Mouse (Mus musculus) lung, postnatal 0 days (tissue): ENCODE results near the gene Epb41. TPM values are rescaled to one million over a fixed set of nuclear protein-coding genes. Genes with fewer than 3 reads are reported as not detected.

ENCODE experiments used
- ATAC-seq: fragments of 200-750 bp; cut with Nextera tagmentation; 2 replicates; pipeline ENCODE4 v1.8.0; 2017; ENCODE audit warnings: moderate library complexity
- DNase-seq: peaks from one replicate; pipeline ENCODE4 v3.0.0-alpha.2; 2016; ENCODE audit warnings: low spot score
- H3K27ac ChIP-seq: fragments of 300-500 bp; sonication (generic); 2 replicates; pipeline ENCODE4 v1.5.1; 2014; ENCODE audit warnings: antibody characterized with exemption, mild to moderate bottlenecking, low read length, mixed read lengths
- H3K27me3 ChIP-seq: fragments of 300-500 bp; sonication (generic); replicated peaks from 2 replicates; pipeline ENCODE4 v1.6.1; 2014; ENCODE audit warnings: low read length, mixed read lengths; ENCODE audit not compliant: insufficient read depth
- H3K36me3 ChIP-seq: fragments of 300-500 bp; sonication (generic); 2 replicates; pipeline ENCODE4 v1.6.1; 2014; ENCODE audit warnings: low read length, mixed read lengths; ENCODE audit not compliant: insufficient read depth
- H3K4me1 ChIP-seq: fragments of 300-500 bp; sonication (generic); 2 replicates; pipeline ENCODE4 v1.6.1; 2014; ENCODE audit warnings: antibody characterized with exemption, low read depth, low read length, mixed read lengths; ENCODE audit not compliant: insufficient read depth
- H3K4me2 ChIP-seq: fragments of 300-500 bp; sonication (generic); replicated peaks from 2 replicates; pipeline ENCODE4 v1.6.1; 2014; ENCODE audit warnings: low read depth, mild to moderate bottlenecking, low read length, moderate library complexity, mixed read lengths
- H3K4me3 ChIP-seq: fragments of 300-500 bp; sonication (generic); 2 replicates; pipeline ENCODE4 v1.5.1; 2014; ENCODE audit warnings: low read depth, low read length
- H3K9ac ChIP-seq: fragments of 300-500 bp; sonication (generic); replicated peaks from 2 replicates; pipeline ENCODE4 v1.6.1; 2014; ENCODE audit warnings: low read depth, mild to moderate bottlenecking
- H3K9me3 ChIP-seq: fragments of 300-500 bp; sonication (generic); 2 replicates; pipeline ENCODE4 v1.6.1; 2016; ENCODE audit warnings: low read length, mixed read lengths
- CTCF ChIP-seq: IDR thresholded peaks from 2 replicates; pipeline ENCODE4 v1.5.1; 2016; ENCODE audit warnings: antibody characterized with exemption, mild to moderate bottlenecking
- EP300 ChIP-seq: IDR thresholded peaks from 2 replicates; pipeline ENCODE4 v1.6.1; 2016; ENCODE audit warnings: antibody characterized with exemption, mild to moderate bottlenecking, control low read depth
- WGBS: fragments of 180-500 bp; shearing (Covaris S2); extraction: QIAGEN DNeasy Blood & Tissue Kit; methylation state at CpG from one replicate; pipeline ENCODE4 v1.1.7; 2014; 5-methylcytosine and 5-hydroxymethylcytosine counted together
- polyA plus RNA-seq: library from polyadenylated mRNA; unstranded; fragments of >200 nt; fragmentation: Nextera tagmentation; extraction: Ambion mirVana; gene quantifications from 2 replicates; pipeline ENCODE4 v1.2.1, GENCODE M21; 2015

Gene Epb41
- polyA plus RNA-seq, 1 experiment from 2014 or later, result 29.9 TPM

DNA sequence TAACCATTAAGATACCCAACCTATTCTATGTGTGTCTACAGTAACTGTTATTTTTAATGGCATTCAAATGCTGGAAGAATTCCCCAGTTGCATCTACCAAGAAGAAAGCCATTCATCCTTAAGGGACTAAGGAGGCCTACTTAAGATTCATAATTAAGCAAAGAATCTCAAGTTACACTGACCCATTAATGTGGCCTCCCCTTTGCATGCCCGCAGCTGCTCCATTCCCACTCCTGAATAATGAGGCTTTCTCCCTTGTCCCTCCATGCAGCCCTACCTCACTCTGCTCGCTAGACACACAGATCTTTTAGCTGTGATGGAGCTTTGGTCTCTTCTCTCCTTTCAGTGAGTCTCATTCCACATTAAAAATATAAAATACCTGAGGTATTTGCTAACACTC lies 40.9 kb downstream of the Epb41 start:
- WGBS, result 67% methylated on average over 2 of the region's 2 CpGs
- DNase-seq (no peak), ATAC-seq (no peak)
- TF ChIP-seq CTCF (no peak), EP300 (no peak)
- H3K27me3 ChIP-seq, result no peaks in the 10 kb centered on the region
- no peaks in the 10 kb centered on the region for H3K9me3 ChIP-seq
- H3K9ac ChIP-seq, result no peak overlapping the region
- H3K4me1 ChIP-seq, result no peaks in the 10 kb centered on the region
- no peak overlapping the region for H3K4me2 ChIP-seq
- no peak overlapping the region for H3K4me3 ChIP-seq
- no peak overlapping the region for H3K27ac ChIP-seq
- H3K36me3 ChIP-seq, result no peaks in the 10 kb centered on the region

DNA sequence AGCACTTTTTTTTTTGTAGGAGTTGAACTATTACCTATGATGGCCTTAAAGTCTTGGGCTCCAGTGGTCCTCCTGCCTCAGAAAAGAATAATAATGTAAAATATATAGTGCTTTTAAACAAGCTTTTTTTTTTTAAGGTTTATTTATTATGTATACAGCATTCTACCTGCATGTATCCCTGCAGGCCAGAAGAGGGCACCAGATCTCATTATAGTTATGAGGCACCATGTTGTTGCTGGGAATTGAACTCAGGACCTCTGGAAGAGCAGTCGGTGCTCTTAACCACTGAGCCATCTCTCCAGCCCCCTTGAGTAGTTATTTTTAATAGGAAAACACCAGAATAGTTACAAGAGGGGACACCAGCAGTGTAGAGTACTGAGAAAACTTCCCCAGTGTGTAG lies 41.9 kb downstream of the Epb41 start:
- DNase-seq (no peak), ATAC-seq (no peak)
- no peaks in the 10 kb centered on the region for H3K9me3 ChIP-seq
- H3K4me1 ChIP-seq, result no peaks in the 10 kb centered on the region
- 91% methylated on average over 1 of the region's 1 CpGs for WGBS
- no peaks in the 10 kb centered on the region for H3K36me3 ChIP-seq
- TF ChIP-seq CTCF, result peak; percentile 58
- no peak for TF ChIP-seq EP300
- no peak overlapping the region for H3K27ac ChIP-seq
- no peak overlapping the region for H3K4me3 ChIP-seq
- H3K9ac ChIP-seq, result no peak overlapping the region
- no peaks in the 10 kb centered on the region for H3K27me3 ChIP-seq
- H3K4me2 ChIP-seq, result no peak overlapping the region

DNA sequence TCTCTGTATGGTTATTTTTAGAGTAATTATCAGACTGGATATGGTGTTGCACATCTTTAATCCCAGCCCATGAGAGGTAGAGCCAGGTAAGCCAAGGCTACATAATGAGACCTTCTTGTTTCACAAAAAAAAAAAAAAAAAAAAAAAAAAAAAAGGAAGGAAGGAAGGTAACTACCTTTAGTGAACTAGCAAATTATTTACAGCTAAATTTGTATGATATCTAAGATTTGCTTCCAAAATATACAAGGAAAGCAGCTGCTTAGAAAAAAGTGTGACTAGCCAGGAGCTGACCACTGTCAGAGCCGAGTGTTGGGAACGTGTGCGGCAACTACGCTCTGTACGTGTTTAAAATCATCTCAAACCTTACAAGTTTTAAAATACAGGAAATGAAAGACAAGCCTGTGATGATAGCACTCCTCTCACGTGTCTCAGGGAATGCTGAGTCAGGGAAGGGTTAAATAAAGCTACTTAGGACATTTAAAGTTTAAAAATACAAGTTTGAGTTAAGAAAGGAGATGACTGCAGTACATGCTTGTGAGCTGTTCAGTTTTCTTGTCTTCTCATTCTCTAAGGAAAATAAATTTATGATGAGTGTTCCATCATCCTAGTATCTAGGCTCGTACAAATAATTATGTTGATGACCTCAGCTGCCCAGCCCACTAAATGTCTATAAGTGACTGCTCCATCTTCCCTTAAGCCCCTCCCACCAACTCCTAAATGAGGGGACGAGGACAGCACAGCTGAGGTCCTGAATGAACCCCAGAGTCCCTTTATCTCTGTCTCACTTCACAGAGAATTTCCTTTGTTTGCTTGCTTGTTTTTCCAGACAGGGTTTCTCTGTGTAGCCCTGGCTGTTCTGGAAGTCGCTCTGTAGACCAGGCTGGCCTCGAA lies 45.0 kb downstream of the Epb41 start:
- no peaks in the 10 kb centered on the region for H3K36me3 ChIP-seq
- no peak overlapping the region for H3K4me2 ChIP-seq
- no peak overlapping the region for H3K27ac ChIP-seq
- H3K4me3 ChIP-seq, result no peak overlapping the region
- H3K9me3 ChIP-seq, result no peaks in the 10 kb centered on the region
- WGBS, result 45% methylated on average over 10 of the region's 10 CpGs
- ATAC-seq (no peak), DNase-seq (no peak)
- no peak for TF ChIP-seq CTCF
- TF ChIP-seq EP300, result no peak
- no peak overlapping the region for H3K9ac ChIP-seq
- H3K4me1 ChIP-seq, result 0 out of 2 replicates have a peak, but pooled peaks cover 4% of the 10 kb centered on the region
- no peaks in the 10 kb centered on the region for H3K27me3 ChIP-seq

DNA sequence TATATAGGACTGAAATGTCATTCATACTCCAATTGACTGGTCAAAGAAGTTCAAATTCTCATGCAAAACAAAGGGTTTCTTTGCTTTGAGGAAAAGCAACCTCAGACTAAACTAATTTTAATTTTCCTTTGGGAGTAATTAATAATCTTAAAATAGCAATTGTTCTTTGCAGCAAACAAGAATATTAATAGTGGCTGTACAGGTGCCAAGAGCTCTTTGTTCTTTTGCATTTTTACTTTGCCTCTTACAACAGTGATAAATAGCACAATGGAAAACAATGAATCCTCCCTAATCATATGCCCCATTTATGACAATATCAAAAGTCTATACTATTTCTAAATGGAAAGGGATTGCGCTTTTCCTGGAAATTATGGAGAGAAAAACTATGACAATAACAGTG lies 47.3 kb downstream of the Epb41 start:
- Histone ChIP-seq H3K4me1 (0 out of 2 replicates have a peak, but pooled peaks cover 4% of the 10 kb centered on the region), H3K9ac (no peak overlapping the region), H3K27ac (no peak overlapping the region), H3K4me2 (no peak overlapping the region), H3K36me3 (no peaks in the 10 kb centered on the region), H3K9me3 (no peaks in the 10 kb centered on the region), H3K27me3 (no peaks in the 10 kb centered on the region), H3K4me3 (no peak overlapping the region)
- ATAC-seq (no peak), DNase-seq (no peak)
- WGBS, result 96% methylated on average over 1 of the region's 1 CpGs
- TF ChIP-seq CTCF (no peak), EP300 (no peak)

DNA sequence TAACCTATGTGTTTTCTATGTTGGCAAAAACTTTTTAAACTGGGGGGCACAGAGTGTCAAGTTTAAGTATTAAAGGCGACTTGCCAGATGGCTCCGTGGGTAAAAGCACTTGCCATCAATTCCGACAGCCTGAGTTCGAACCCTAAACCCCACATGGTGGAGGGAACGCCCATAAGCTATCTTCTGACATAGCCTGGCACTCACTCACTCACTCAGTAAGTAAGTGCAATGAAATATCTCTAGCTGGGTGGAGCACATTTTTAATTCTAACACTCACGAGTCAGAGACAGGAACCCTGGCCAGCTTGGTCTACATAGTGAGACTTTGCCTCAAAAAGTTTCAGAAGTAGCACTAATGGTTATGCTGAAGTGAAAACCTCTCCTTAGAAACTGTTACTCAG lies 48.0 kb downstream of the Epb41 start:
- TF ChIP-seq EP300 (no peak), CTCF (no peak)
- H3K4me2 ChIP-seq, result no peak overlapping the region
- WGBS, result 69% methylated on average over 6 of the region's 6 CpGs

DNA sequence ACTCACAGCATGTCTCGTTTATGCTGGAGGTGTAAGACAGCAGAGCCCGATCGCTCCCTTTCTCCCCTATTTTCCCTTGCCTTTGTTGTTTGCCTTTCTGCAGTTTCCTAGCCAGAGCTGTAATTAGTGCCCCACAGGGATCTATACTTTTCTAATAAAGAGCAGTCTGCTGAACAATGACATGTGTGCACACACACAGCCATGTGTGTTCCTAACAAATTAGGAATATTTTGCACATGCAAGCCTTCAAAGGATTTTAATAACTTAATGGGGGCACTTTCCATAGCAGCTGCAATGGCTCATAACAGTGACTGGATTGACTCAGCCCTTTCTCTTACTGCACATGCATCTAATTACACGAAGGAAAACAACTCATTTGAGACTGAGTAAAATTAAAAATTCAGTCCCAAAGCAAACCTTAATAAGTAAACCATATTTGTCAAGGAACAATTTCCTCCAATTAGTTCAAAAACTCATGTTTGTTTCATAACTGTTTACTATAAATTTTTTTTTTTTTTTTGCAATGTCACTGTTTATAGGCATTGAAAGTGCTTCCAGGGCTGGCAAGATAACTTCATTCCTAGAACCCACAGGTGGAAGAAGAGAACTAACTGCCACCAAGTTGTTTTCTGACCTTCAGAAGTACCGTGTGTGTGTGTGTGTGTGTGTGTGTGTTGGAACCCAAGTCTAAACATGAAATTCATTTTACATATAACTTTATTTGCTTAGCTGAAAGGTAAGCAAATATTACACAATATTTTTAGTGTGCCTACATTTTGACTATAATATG lies 49.2 kb downstream of the Epb41 start:
- no peak overlapping the region for H3K27ac ChIP-seq
- no peak for TF ChIP-seq EP300
- no peak for TF ChIP-seq CTCF
- H3K4me2 ChIP-seq, result no peak overlapping the region
- WGBS, result 26% methylated on average over 5 of the region's 5 CpGs
- H3K4me1 ChIP-seq, result 0 out of 2 replicates have a peak, but pooled peaks cover 4% of the 10 kb centered on the region
- H3K9me3 ChIP-seq, result no peaks in the 10 kb centered on the region
- H3K9ac ChIP-seq, result no peak overlapping the region
- no peaks in the 10 kb centered on the region for H3K36me3 ChIP-seq
- DNase-seq (no peak), ATAC-seq (no peak)
- no peaks in the 10 kb centered on the region for H3K27me3 ChIP-seq
- H3K4me3 ChIP-seq, result no peak overlapping the region

More for the DNA sequence above, 48.0 kb downstream of the Epb41 start:
- Histone ChIP-seq H3K9ac (no peak overlapping the region), H3K4me3 (no peak overlapping the region), H3K27me3 (no peaks in the 10 kb centered on the region), H3K9me3 (no peaks in the 10 kb centered on the region), H3K36me3 (no peaks in the 10 kb centered on the region), H3K4me1 (0 out of 2 replicates have a peak, but pooled peaks cover 4% of the 10 kb centered on the region), H3K27ac (no peak overlapping the region)
- DNase-seq (no peak), ATAC-seq (no peak)
